Mouse (Mus musculus) heart, postnatal 25 days (tissue): ENCODE data around the gene Fxr1. TPM values are rescaled to one million over a fixed set of nuclear protein-coding genes. Genes with fewer than 3 reads are reported as not detected.
"Not testable (repeated sequence)": the region's sequence is repeated elsewhere in the genome, so short reads cannot be mapped to it uniquely, and the experiment has no call there.

Experiments
- DNase-seq: peaks from one replicate; pipeline ENCODE4 v3.0.0; 2022; ENCODE audit warnings: low spot score
- intact Hi-C: fragments of 180-260 bp; cut with DNase I; formaldehyde crosslinking; loops from one replicate; pipeline ENCODE4 v1.15.1; 2025
- total RNA-seq, 2 experiments: library from RNA; stranded (reverse); gene quantifications; 2 replicates each; pipeline ENCODE4 v1.2.3; 2021

The Fxr1 gene
- total RNA-seq: 100 to 1,000 TPM; 164 to 192 TPM

DNA sequence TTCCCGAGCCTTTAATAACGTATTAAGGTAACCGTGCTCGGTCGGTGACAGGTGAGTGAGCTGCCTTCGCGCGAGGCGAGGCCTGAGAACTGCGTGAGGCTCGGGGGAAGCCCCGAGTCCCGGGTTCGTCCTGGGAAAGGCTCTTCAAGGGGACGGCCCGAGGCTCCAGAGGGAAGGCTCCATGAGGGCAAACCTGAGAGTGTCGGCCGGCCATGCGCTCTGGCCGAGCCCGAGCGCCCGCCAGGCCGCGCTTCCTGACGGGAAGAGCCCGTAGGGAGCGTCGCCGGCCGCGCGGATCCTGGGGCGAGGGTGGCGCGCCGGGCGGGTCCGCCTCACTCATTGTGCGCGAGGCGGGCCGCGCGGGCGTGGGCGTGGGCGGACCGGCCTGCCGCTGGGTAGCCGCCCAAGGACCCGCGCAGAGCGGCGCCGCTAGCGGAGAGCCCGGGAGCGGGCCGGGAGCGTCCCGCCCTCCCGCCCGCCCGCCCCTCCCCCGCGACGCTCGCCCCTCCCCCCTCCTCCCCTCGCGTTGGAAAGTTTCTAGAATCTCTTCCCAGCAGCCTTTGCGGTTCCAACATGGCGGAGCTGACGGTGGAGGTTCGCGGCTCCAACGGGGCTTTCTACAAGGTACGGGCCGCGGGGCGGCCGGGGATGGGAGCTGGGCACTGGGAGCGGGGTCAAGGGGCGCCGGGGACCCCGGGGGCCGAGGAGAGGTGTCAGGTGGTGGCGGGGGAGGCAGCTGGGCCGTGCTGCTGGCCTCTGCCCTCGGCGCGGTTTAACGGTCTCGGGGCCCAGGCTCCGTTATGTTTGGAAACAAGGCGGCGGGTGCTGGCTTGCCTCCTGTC lies at the start of gene Fxr1:
TSS of gene Fxr1 (plus strand) at position 404 of the 842 bp plus-strand sequence.
- DNase-seq: peak; percentile 80
- intact Hi-C loops: loop anchor here (5.0 to 10.0 kb wide), 2 partner anchors 63 to 215 kb away; partner anchors contain the start of gene Dnajc19

DNA sequence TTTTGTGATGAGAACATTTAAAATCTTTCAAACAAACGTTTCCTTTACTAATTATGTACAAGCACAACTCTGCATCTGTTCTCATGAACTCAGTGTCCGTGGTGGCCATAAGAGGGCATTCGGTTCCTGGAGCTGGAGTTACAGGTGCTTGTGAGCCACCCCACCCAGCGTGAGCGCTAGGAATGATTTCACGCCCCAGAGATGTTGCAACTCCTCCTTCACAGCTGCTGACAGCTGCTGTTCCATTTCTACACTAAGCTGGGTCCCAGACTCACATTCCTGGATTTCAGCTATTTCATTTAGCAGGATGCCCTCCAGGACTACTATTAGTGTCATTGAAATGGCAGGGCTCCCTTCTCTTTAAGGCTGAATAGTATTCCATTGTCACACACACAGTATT lies 40.3 kb upstream of the Fxr1 start:
- DNase-seq: no peak
- intact Hi-C loops: no loop called here

DNA sequence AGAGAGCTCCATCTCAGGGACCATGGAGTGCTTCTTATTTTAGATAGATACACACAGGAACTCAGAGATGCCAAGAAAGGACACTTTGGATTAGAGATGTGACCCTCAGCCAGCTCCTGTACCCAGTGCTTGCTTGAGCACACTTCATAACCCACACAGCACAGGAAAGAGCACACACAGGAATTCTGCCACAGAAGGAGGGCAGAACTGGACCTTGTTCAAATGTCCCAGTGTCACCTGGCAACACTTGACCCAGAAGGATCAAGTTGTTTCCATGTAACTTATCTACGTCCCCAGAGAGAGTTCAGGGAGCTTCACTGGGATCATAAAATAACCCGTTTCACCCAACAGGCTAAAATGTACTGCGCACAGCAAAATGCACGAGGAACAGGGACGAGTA lies 37.0 kb upstream of the Fxr1 start:
- DNase-seq: no peak

DNA sequence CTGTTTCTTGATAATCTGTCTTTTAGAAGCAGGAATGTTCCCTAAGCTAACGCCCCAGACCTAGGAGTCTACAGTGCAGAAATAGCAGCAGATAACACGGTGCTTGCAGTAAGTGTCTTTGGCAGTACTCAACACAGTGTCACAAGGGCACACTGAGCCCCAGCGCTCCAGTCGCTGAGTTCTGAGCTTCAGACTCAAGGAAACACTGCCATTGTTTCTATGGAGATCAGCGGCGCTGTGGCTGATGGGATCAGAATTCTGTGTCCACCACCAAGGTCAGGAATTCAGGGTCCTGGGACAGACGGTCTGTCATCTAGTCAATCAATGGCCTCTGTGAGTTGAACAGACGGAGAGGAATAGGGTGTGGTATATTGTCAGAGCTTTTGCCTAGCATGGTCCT lies 30.4 kb upstream of the Fxr1 start:
- peak; percentile 12 for DNase-seq
- intact Hi-C loops: no loop called here

More for the DNA sequence above, 37.0 kb upstream of the Fxr1 start:
- intact Hi-C loops: no loop called here

DNA sequence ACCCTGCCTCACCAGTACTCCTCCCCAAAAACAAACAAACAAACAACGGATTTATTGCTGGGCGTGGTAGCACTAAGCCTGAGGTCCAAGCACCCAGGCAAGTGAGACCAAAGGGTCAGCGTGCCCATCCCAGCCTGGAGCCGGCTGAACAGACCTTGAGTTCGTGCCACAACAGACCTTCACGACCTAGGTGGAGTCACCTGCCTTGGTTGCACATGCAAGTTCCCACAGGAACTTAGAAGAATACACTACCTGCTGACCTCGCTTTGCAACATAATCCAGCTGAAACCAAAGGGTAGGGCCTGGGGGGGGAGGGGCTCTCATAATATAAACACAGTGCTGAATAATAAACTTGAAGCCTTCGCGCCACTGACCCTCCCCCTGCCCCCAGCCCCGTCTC lies 29.3 kb upstream of the Fxr1 start:
- no peak for DNase-seq
- intact Hi-C loops: no loop called here

DNA sequence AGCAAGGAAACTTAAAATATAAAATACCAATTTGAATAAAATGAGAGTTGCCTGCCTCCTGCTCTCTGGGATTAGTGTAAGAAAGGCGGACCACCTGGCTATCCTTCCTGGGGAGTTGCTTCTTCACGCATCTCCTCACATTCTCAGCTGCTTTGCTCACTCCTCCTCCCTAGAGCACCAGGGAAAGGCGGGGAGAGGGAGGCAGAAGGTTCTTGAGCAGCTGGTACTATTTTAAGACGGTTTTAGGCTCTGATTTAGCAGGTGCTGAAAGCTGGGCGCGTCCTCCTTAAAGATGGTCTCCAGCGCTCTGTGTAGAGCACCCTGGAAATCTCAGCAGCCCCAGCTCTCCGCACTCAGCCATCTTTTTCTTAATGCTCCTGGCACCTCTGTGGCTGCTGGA lies 28.8 kb upstream of the Fxr1 start:
- DNase-seq: no peak
- intact Hi-C loops: no loop called here

DNA sequence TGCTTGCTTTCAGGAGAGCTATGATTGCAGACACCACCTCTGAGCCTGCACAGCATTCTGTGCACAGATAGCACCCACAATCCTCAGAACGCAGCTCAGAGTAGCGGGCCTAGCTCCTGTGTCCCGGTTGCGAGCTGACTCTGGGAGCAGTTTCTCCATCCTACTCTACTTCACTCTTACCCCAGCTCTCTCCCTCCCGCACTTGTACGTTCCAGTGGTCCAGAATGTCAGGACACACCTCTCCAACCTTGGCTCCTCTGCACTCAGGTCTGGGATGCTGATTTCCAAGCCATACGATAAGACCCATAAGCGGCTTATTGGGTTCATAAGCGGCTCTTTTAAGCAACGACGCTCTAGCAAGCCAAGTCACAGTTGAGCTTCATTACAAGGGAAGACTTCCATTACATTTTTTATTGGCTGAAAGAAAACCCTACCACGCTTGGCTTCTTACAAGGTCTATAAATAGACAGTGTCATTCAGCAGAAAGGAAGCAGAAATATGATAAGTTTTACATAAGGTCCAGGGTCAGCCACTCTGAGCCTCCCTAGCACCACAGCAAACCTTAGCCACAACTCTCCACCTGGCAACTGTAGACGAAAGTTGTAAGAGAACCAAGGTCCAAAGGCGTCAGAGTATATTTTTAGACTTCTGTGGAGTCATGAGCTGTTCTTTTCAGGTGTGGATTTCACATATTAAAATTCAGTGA lies 26.2 kb upstream of the Fxr1 start:
- DNase-seq: no peak
- intact Hi-C loops: no loop called here

DNA sequence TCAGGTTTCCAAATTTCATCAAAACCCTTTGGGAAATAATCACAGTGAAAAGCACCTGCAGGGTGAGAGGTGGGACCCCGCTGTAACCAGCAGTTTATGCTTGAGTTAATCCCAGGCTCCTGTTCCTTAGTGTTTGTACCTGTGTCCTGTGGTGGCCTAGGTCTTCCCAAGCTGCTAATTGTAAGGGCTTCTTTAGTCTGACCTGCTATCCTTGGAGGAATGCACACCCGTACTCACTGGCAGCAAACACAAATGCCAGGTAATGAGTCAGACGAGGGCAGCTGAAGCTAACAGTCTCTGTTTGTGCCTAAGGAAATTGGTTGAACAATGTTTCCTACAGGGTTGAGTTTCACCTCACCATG lies 25.6 kb upstream of the Fxr1 start:
- DNase-seq: no peak
- intact Hi-C loops: no loop called here

DNA sequence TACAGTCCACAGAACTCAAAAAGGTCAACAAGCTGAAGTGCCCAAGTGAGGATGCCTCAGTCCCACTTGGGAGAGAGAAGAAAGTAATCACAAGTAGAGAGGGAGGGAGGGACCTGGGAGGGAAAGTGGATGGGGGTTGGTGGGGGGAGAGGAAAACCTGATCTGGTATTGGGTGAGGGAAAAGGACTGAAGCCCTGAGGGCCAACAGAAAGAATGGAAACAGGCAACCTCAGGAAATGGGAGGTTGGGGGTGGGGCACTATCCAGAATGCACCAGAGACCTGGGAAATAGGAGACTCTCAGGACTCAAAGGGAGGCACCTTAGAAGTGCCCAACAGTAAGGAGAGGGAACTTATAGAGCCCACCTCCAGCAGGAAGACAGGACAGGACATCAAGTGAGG lies 18.1 kb upstream of the Fxr1 start:
- intact Hi-C loops: not testable (repeated sequence)

DNA sequence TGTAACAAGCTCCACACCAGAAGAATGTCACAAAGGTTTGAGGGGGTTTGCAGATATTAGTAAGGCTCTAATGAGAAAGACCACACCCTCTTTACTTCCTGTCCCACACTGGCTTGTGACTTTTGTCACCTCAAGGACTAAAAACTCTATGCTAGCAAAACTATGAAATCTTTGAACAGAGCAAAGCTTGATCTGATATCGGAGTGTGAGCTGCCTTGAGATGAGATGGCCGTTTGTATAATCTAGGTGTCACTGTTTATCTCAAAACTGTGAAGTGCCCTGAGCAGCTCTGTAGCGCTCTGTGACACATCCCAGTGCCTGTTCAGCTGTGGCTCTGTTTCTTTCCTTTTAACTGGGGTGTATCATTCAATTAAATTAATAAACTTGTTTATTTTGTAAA lies 15.9 kb upstream of the Fxr1 start:
- DNase-seq: no peak
- intact Hi-C loops: no loop called here

More for the DNA sequence above, 18.1 kb upstream of the Fxr1 start:
- not testable (repeated sequence) for DNase-seq

DNA sequence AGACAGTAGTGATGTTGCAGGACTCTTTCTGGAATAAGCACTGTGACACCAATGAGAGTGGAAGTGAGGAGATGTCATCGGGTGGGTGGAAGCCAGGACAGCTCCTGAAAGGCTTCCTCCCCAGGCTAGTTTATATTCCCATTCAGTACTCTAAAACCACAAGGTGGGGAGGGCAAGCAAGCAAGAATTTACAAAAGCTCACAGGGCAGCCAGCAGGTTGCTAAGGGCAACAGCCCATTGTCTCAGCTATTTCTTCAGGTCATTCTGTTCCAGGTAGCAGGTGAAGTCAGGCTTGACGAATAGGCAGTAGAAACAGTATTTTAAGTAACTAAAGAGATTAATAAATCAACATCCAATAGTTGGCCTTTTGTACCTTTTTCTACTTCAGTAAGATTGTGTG lies 13.4 kb upstream of the Fxr1 start:
- no peak for DNase-seq
- intact Hi-C loops: no loop called here

DNA sequence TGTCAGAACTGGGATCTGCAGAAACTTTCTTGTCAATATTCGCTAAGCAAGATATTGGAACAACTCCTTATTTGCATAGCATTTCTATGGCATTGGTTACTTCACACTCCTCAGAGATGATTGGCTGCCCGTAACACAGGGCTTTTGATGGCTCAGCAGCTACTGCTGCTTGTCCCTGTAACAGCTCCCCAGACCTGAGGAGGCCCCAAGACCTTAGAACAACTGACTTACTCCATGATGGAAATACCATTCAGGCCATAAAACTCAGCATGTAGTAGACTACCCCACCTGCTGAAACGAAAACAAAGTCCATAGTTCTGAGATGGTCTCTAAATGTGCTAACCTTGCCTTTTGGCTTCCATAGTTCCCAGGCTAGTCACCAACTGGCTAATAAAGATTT lies 12.9 kb upstream of the Fxr1 start:
- no peak for DNase-seq
- intact Hi-C loops: no loop called here

DNA sequence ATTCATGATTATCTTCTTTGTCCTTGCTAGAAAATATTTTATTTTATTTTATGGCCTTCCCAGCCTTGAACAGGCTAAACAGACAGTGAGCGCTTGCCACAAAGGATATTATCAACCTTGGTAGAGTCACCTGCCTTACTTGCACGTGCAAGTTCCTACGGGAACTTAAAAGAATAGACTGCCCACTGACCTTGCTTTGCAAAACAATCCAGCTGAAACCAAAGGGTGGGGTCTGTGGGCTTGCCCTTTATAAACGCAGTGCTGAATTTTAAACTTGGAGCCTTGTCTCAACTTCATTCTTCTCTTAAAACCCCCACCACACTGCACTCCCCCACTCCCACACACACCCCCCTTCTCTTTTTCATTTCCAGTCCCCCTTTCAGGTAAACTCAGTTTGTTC lies 12.1 kb upstream of the Fxr1 start:
- DNase-seq: no peak
- intact Hi-C loops: no loop called here

DNA sequence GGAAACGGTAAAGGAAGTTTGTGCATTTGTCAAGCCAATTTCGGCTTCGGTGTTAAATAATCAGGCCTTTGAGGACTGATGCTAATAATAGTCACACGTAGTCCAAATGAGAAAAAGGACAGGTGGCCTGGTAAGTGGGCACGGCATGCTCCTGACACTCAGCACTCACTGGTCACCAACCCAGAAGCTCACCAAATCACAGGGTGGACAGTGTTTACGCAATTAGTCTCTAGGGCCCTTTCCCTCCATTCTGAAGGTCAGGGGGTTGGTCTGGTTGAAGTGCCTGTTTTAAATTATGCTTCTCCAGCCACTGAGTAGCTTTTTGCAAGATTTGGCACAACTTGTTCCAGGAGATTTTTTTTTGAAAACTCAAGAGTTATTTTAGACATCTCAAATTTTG lies 11.6 kb upstream of the Fxr1 start:
- no peak for DNase-seq
- intact Hi-C loops: no loop called here

DNA sequence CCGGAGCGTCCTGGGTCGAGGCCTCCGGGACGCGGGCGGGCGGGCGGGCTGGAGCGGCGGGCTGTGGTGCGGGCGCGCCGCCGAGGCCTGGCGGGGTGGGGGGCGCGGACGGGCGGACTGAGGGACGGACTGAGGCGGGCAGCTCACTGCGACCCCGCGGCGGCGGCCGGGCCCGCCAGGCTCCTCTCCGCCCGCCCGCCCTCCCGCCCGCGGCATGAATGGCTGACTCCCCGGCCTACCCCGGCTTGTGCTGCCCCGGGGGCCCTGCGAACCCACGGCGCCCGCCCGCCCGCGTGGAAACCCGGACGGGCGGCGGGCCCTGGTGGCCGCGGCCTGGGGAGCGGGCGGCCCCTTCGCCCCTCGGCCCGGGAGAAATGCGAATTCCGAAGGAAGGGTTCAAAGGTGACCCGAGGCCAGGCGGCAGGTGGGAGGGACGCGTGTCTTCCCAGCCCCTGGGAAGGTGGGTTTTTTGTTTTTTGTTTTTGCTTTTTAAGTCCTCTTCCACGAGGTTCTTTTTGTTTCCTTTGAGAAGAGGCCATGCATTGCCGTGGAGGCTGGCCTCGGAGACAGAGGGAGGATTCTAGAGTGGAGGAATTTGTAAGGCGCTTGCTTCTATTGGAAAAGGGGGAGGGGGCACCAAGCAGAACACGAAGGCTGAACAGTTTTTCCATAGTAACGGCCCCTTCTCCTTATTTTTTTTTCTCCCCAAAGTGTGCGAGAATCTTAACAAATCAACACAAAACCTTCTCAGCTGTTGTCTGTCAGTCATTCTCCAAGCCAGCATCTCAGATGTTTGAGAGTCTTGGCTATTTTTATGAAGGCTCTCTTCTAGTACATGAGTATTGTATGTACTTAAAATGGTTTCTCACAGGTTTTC lies 877 bp downstream of the Fxr1 start:
- intact Hi-C loops: loop anchor here (10.0 kb wide), 1 partner anchor 216 kb away; no protein-coding TSS in a partner anchor
- DNase-seq: no peak

DNA sequence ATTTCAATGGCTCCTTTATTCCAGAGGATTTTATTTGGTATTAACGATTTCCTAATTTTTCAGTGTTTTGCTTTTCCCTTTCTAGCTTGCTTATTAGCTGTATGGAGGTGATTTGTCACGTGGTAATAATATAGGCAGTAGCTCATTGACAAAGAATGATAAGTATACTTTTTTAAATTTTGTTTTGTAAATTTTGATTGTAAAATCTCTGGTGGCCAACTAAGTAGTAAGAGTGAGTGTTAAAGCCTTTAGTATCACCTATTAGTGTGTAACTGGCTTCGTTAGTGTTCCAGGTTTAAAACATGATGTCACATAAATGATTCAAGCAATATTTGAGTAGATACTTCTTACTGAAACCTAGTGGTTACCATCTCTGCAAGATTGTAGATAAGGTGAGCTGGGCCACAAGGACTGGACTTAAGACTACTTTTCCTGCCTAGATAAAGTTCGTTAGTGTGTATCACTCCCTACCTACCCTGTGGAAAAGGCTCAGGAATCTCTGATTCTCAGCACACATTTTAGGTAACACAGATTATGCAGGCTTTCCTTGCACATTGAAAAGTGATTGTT lies 1.6 kb downstream of the Fxr1 start:
- intact Hi-C loops: loop anchor here (10.0 kb wide), 1 partner anchor 217 kb away; no protein-coding TSS in a partner anchor
- no peak for DNase-seq

DNA sequence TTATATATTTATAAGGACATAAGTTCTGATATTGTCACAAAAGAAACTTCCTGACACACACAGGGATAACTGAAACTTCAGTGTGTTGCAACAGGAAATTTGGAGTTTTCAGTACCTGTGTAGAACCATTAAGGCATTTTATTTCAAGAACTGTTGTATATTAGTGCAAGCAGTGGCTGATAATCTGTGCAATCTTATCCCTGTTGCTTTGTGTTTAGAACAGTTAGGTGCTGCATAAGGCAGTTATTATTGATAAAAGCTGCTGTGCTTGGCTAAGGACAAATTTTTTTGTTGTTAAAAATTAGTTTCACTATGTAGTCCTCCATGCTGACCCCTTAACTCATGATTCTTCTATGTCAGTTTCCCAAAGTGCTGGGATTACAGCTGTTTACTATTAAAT lies 9.2 kb downstream of the Fxr1 start:
- intact Hi-C loops: loop anchor here (10.0 kb wide), 1 partner anchor 224 kb away; no protein-coding TSS in a partner anchor
- DNase-seq: no peak

DNA sequence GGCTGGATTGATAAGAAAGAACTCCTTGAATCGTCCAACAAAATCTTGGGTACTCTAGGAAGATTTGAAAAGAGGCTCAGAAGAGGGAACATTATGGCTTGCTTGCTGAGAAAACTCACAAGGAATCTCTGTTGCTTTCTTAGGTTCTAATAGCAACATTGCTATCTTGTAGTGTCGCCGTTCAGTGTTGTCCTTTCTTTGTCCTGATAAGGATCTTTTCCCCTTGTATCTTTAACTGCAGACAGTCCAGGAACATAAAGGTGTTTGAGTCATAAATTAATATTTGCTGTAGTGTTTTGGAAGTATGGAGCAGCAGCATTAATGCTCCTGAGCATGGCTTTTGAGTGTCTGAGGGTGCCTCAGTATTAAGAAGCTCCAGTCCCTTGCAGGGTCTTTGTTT lies 10.9 kb downstream of the Fxr1 start:
- intact Hi-C loops: no loop called here
- DNase-seq: no peak

DNA sequence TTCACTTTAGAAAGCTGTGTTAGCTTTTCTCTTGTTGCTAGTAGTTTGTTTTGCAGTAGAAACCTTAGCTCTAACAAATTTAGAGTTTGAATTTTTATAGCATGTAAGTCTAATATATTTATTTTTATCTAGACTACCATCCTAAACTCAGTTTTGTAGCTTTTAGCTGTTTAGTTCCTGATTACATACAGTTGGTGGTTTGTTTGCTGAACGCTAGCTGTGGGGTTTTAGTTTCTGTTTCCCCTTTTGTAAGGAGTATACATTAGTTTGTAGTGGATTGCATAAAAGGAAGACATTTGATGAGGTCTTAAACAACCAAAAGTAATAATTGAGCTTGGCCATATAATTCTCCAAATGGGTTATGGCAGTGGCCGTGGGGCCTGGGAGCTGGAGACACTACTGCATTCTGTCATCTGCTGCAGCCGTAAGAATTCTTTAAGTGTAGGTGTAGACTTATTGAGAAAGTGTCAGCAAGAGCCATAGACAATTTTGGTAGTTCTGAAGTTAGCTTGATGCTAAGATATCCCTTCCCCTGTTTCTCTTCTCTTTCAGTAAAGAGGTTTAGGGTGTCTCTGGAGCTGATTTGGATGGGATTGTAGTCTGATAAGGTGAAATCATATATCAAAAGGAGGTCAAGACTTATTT lies 14.1 kb downstream of the Fxr1 start:
- DNase-seq: no peak
- intact Hi-C loops: no loop called here

DNA sequence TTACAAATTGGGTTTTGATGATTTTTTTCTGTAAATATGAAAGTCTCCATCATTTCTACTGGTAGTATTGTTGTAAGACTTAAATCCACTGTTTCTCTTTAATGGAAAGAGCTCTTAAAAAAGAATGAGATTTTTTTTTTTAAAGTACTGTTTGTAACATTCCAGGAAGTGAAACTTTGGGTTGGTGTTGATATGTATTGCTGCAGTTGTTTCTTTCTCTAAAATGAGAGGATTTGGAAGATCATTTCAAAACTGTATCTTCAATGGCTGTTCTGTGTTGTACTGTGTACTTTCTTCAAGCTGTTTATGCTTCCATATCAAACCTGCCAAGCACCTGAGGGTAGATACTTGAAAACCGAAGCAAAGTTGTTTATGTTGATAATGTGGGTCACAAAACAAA lies 15.1 kb downstream of the Fxr1 start:
- intact Hi-C loops: no loop called here
- no peak for DNase-seq
